Mouse (Mus musculus): Measurements from ENCODE around the gene Gfer. TPM values are rescaled to one million over a fixed set of nuclear protein-coding genes. Genes with fewer than 3 reads are reported as not detected.

The Gfer gene
- total and polyA plus RNA-seq, 3 experiments, result 83.0 to 86.8 TPM; not detected in 1

- 0 out of 2 replicates have a peak, but pooled peaks have one; percentile 29 for TF ChIP-seq ELF1 (IDR thresholded peaks at IDR 0.05; ENCODE audit: low read depth, low read length)
- 0 out of 2 replicates have a peak, but pooled peaks have one; percentile 17 for TF ChIP-seq ETS1 (IDR thresholded peaks at IDR 0.05; ENCODE audit: low read depth, low read length)
- TF ChIP-seq ZMIZ1 (IDR thresholded peaks at IDR 0.05; ENCODE audit: low read depth, low read length), result no peak
- Histone ChIP-seq H3K36me3 (ENCODE audit: control insufficient read depth in 1 of 2, insufficient read depth in 2 of 2, low read length in 2 of 2) (peaks cover 3 to 14% of the 10 kb centered on the region in 2 experiments; a peak in 3 of 4 replicates), H3K4me1 (ENCODE audit: control insufficient read depth in 1 of 2, insufficient read depth in 2 of 2, low read length in 2 of 2) (peaks cover 0 to 26% of the 10 kb centered on the region in 2 experiments; a peak in 3 of 4 replicates), H3K79me2 (ENCODE audit: control insufficient read depth, insufficient read depth, low read length, poor library complexity) (peaks cover 51% of the 10 kb centered on the region), H3K27me3 (ENCODE audit: control insufficient read depth in 1 of 2, insufficient read depth in 2 of 2, low read length in 2 of 2) (no peaks in the 10 kb centered on the region), H3K4me3 (ENCODE audit: control insufficient read depth in 1 of 2, insufficient read depth in 1 of 2, low read depth in 2 of 2, low read length in 2 of 2) (no peak overlapping the region), H3K27ac (ENCODE audit: control insufficient read depth, low read depth, low read length) (peak overlapping the region; percentile 14; the same call in 1 of the 2 replicates), H3K9me3 (replicated peaks; ENCODE audit: insufficient read depth, low read length) (no peaks in the 10 kb centered on the region), H3K9ac (ENCODE audit: control insufficient read depth, low read depth, low read length, poor library complexity, severe bottlenecking) (peak overlapping the region; percentile 31)
- DNase-seq (ENCODE audit: low read depth, low spot score), result no peak
These were observed 23.8 kb downstream of the Gfer start for GRCm38 (mm10) chr17:24672141-24672540.

GRCm38 (mm10) chr17:24671346-24671745 lies 24.6 kb downstream of the Gfer start:
- Histone ChIP-seq H3K9ac (ENCODE audit: control insufficient read depth, low read depth, low read length, poor library complexity, severe bottlenecking) (no peak overlapping the region), H3K27ac (ENCODE audit: control insufficient read depth, low read depth, low read length) (no peak overlapping the region), H3K4me3 (ENCODE audit: control insufficient read depth in 1 of 2, insufficient read depth in 1 of 2, low read depth in 2 of 2, low read length in 2 of 2) (no peak overlapping the region; a peak in 1 of 4 replicates), H3K4me1 (ENCODE audit: control insufficient read depth in 1 of 2, insufficient read depth in 2 of 2, low read length in 2 of 2) (peaks cover 0 to 26% of the 10 kb centered on the region in 2 experiments; a peak in 3 of 4 replicates), H3K9me3 (replicated peaks; ENCODE audit: insufficient read depth, low read length) (no peaks in the 10 kb centered on the region), H3K79me2 (ENCODE audit: control insufficient read depth, insufficient read depth, low read length, poor library complexity) (peaks cover 51% of the 10 kb centered on the region), H3K36me3 (ENCODE audit: control insufficient read depth in 1 of 2, insufficient read depth in 2 of 2, low read length in 2 of 2) (peaks cover 0 to 14% of the 10 kb centered on the region in 2 experiments; a peak in 2 of 4 replicates), H3K27me3 (ENCODE audit: control insufficient read depth in 1 of 2, insufficient read depth in 2 of 2, low read length in 2 of 2) (no peaks in the 10 kb centered on the region)
- no peak for TF ChIP-seq UBTF (IDR thresholded peaks at IDR 0.05; ENCODE audit: borderline replicate concordance, insufficient read depth, low read depth, low read length)
- DNase-seq (ENCODE audit: low read depth, low spot score), result no peak

- Histone ChIP-seq H3K9me3 (replicated peaks; ENCODE audit: insufficient read depth, low read length) (no peaks in the 10 kb centered on the region), H3K27ac (ENCODE audit: control insufficient read depth, low read depth, low read length) (peak overlapping the region; percentile 46), H3K27me3 (ENCODE audit: control insufficient read depth in 1 of 2, insufficient read depth in 2 of 2, low read length in 2 of 2) (peaks cover 0 to 2% of the 10 kb centered on the region in 2 experiments; a peak in 1 of 4 replicates), H3K79me2 (ENCODE audit: control insufficient read depth, insufficient read depth, low read length, poor library complexity) (peaks cover 49% of the 10 kb centered on the region), H3K4me1 (ENCODE audit: control insufficient read depth in 1 of 2, insufficient read depth in 2 of 2, low read length in 2 of 2) (peaks cover 0 to 26% of the 10 kb centered on the region in 2 experiments; a peak in 3 of 4 replicates), H3K9ac (ENCODE audit: control insufficient read depth, low read depth, low read length, poor library complexity, severe bottlenecking) (peak overlapping the region; percentile 86), H3K36me3 (ENCODE audit: control insufficient read depth in 1 of 2, insufficient read depth in 2 of 2, low read length in 2 of 2) (peaks cover 0 to 14% of the 10 kb centered on the region in 2 experiments; a peak in 2 of 4 replicates), H3K4me3 (ENCODE audit: control insufficient read depth in 1 of 2, insufficient read depth in 1 of 2, low read depth in 2 of 2, low read length in 2 of 2) (peak overlapping the region; percentile 90 to 99)
- DNase-seq (ENCODE audit: low read depth, low spot score), result peak; percentile 40
- TF ChIP-seq MXI1 (IDR thresholded peaks at IDR 0.05; ENCODE audit: low read depth, low read length), result no peak
- no peak for TF ChIP-seq NELFE (IDR thresholded peaks at IDR 0.05; ENCODE audit: low read depth, low read length)
- TF ChIP-seq GATA1 (IDR thresholded peaks at IDR 0.05; ENCODE audit: low read depth, low read length), result no peak
- TF ChIP-seq KAT2A (conservative IDR thresholded peaks at IDR 0.05; ENCODE audit: low read depth, low read length), result no peak
- no peak for TF ChIP-seq JUND (IDR thresholded peaks at IDR 0.05; ENCODE audit: low read depth, low read length)
- TF ChIP-seq USF2 (IDR thresholded peaks at IDR 0.05; ENCODE audit: borderline replicate concordance in 1 of 2, insufficient read depth in 1 of 2, low read depth in 1 of 2, low read length in 2 of 2), result no peak
- TF ChIP-seq GABPA (IDR thresholded peaks at IDR 0.05; ENCODE audit: low read depth, low read length), result no peak
- no peak for TF ChIP-seq BHLHE40 (IDR thresholded peaks at IDR 0.05; ENCODE audit: borderline replicate concordance, low read depth, low read length)
- no peak for TF ChIP-seq RAD21 (IDR thresholded peaks at IDR 0.05; ENCODE audit: low read depth, low read length)
- no peak for TF ChIP-seq SIN3A (IDR thresholded peaks at IDR 0.05; ENCODE audit: low read length)
- no peak for TF ChIP-seq NRF1 (IDR thresholded peaks at IDR 0.05; ENCODE audit: insufficient read depth, low read depth, low read length, poor library complexity, severe bottlenecking)
- TF ChIP-seq ZNF384 (IDR thresholded peaks at IDR 0.05; ENCODE audit: low read depth, low read length), result no peak
- no peak for TF ChIP-seq RCOR1 (IDR thresholded peaks at IDR 0.05; ENCODE audit: low read depth, low read length)
- TF ChIP-seq HCFC1 (IDR thresholded peaks at IDR 0.05; ENCODE audit: low read depth, low read length), result no peak
- no peak for TF ChIP-seq CTCF (IDR thresholded peaks at IDR 0.05 in 2 of 3, conservative IDR thresholded peaks at IDR 0.05 in 1 of 3; ENCODE audit: control insufficient read depth in 1 of 3, insufficient read depth in 1 of 3, low read depth in 2 of 3, low read length in 3 of 3, poor library complexity in 1 of 3, severe bottlenecking in 1 of 3)
- TF ChIP-seq TCF12 (IDR thresholded peaks at IDR 0.05; ENCODE audit: low read depth, low read length), result no peak
- no peak for TF ChIP-seq MAX (IDR thresholded peaks at IDR 0.05; ENCODE audit: low read length)
These were observed 25.6 kb downstream of the Gfer start for GRCm38 (mm10) chr17:24670246-24670844.

Data from MEL (cell line).